Mouse (Mus musculus): Measurements from ENCODE around the gene Atxn7l1. TPM values are rescaled to one million over a fixed set of nuclear protein-coding genes. Genes with fewer than 3 reads are reported as not detected.

Gene Atxn7l1
- polyA plus RNA-seq, 1 experiment from 2014 or later, result 13.6 TPM

- 91% methylated on average over 7 of the region's 7 CpGs for WGBS
These were observed 211.7 kb downstream of the Atxn7l1 start for GRCm38 (mm10) chr12:33359209-33359608.

GRCm38 (mm10) chr12:33359878-33360482, 212.5 kb downstream of the Atxn7l1 start:
- H3K27me3 ChIP-seq (ENCODE audit: insufficient read depth, poor library complexity, severe bottlenecking), result no peaks in the 10 kb centered on the region
- 0 out of 2 replicates have a peak, but pooled peaks cover 6% of the 10 kb centered on the region for H3K4me1 ChIP-seq

More at GRCm38 (mm10) chr12:33359209-33359608, 211.7 kb downstream of the Atxn7l1 start:
- H3K27ac ChIP-seq, result no peak overlapping the region
- 0 out of 2 replicates have a peak, but pooled peaks cover 6% of the 10 kb centered on the region for H3K4me1 ChIP-seq
- no peaks in the 10 kb centered on the region for H3K27me3 ChIP-seq (ENCODE audit: insufficient read depth, poor library complexity, severe bottlenecking)
- no peak overlapping the region for H3K4me3 ChIP-seq
- H3K36me3 ChIP-seq, result peaks cover 8% of the 10 kb centered on the region; the same call in 1 of the 2 replicates
- no peaks in the 10 kb centered on the region for H3K9me3 ChIP-seq
- no peak for DNase-seq (ENCODE audit: low spot score)

GRCm38 (mm10) chr12:33360729-33361128, 213.2 kb downstream of the Atxn7l1 start:
- Histone ChIP-seq H3K36me3 (peaks cover 8% of the 10 kb centered on the region; the same call in 1 of the 2 replicates), H3K27ac (no peak overlapping the region), H3K4me3 (no peak overlapping the region), H3K9me3 (no peaks in the 10 kb centered on the region), H3K4me1 (0 out of 2 replicates have a peak, but pooled peaks cover 6% of the 10 kb centered on the region), H3K27me3 (ENCODE audit: insufficient read depth, poor library complexity, severe bottlenecking) (no peaks in the 10 kb centered on the region)
- no peak for DNase-seq (ENCODE audit: low spot score)
- WGBS, result 77% methylated on average over 6 of the region's 6 CpGs

More at GRCm38 (mm10) chr12:33359878-33360482, 212.5 kb downstream of the Atxn7l1 start:
- Histone ChIP-seq H3K9me3 (no peaks in the 10 kb centered on the region), H3K36me3 (peaks cover 8% of the 10 kb centered on the region; the same call in 1 of the 2 replicates), H3K27ac (no peak overlapping the region), H3K4me3 (no peak overlapping the region)
- no peak for DNase-seq (ENCODE audit: low spot score)
- WGBS, result 79% methylated on average over 5 of the region's 5 CpGs

- Histone ChIP-seq H3K27me3 (ENCODE audit: insufficient read depth, poor library complexity, severe bottlenecking) (no peaks in the 10 kb centered on the region), H3K4me3 (no peak overlapping the region), H3K9me3 (no peaks in the 10 kb centered on the region), H3K4me1 (0 out of 2 replicates have a peak, but pooled peaks cover 6% of the 10 kb centered on the region), H3K27ac (no peak overlapping the region), H3K36me3 (peaks cover 2% of the 10 kb centered on the region; the same call in 1 of the 2 replicates)
- DNase-seq (ENCODE audit: low spot score), result no peak
- 87% methylated on average over 8 of the region's 8 CpGs for WGBS
These were observed 217.0 kb downstream of the Atxn7l1 start for GRCm38 (mm10) chr12:33364511-33364910.

GRCm38 (mm10) chr12:33365133-33365532, 217.6 kb downstream of the Atxn7l1 start:
- whole genome bisulfite sequencing, result 86% methylated on average over 8 of the region's 8 CpGs
- Histone ChIP-seq H3K4me1 (0 out of 2 replicates have a peak, but pooled peaks cover under 1% of the 10 kb centered on the region), H3K27ac (no peak overlapping the region), H3K4me3 (no peak overlapping the region), H3K36me3 (peaks cover 2% of the 10 kb centered on the region; the same call in 1 of the 2 replicates), H3K27me3 (ENCODE audit: insufficient read depth, poor library complexity, severe bottlenecking) (0 out of 2 replicates have a peak, but pooled peaks cover under 1% of the 10 kb centered on the region), H3K9me3 (no peaks in the 10 kb centered on the region)
- DNase-seq (ENCODE audit: low spot score), result no peak

GRCm38 (mm10) chr12:33369555-33369954, 222.1 kb downstream of the Atxn7l1 start:
- Histone ChIP-seq H3K4me3 (no peak overlapping the region), H3K27ac (no peak overlapping the region), H3K36me3 (peaks cover 2% of the 10 kb centered on the region; the same call in 1 of the 2 replicates), H3K9me3 (no peaks in the 10 kb centered on the region), H3K4me1 (no peaks in the 10 kb centered on the region), H3K27me3 (ENCODE audit: insufficient read depth, poor library complexity, severe bottlenecking) (0 out of 2 replicates have a peak, but pooled peaks cover 4% of the 10 kb centered on the region)
- WGBS, result 78% methylated on average over 3 of the region's 3 CpGs
- DNase-seq (ENCODE audit: low spot score), result no peak

- no peak overlapping the region for H3K27ac ChIP-seq
- peak overlapping the region; percentile 47 for H3K4me3 ChIP-seq
- WGBS, result 19% methylated on average over 22 of the region's 22 CpGs
- DNase-seq (ENCODE audit: low spot score), result peak; percentile 94
- H3K27me3 ChIP-seq (ENCODE audit: insufficient read depth, poor library complexity, severe bottlenecking), result no peaks in the 10 kb centered on the region; the same call in 1 of the 2 replicates
- no peaks in the 10 kb centered on the region for H3K9me3 ChIP-seq
- no peaks in the 10 kb centered on the region for H3K36me3 ChIP-seq
- 0 out of 2 replicates have a peak, but pooled peaks cover 2% of the 10 kb centered on the region for H3K4me1 ChIP-seq
These were observed 232.3 kb downstream of the Atxn7l1 start for GRCm38 (mm10) chr12:33379624-33380445.

GRCm38 (mm10) chr12:33388842-33389241, 241.3 kb downstream of the Atxn7l1 start:
- no peak overlapping the region for H3K27ac ChIP-seq
- no peak for DNase-seq (ENCODE audit: low spot score)
- H3K9me3 ChIP-seq, result no peaks in the 10 kb centered on the region
- 13% methylated on average over 5 of the region's 5 CpGs for WGBS
- H3K4me1 ChIP-seq, result no peaks in the 10 kb centered on the region
- no peak overlapping the region for H3K4me3 ChIP-seq
- peaks cover 17% of the 10 kb centered on the region; the same call in 1 of the 2 replicates for H3K27me3 ChIP-seq (ENCODE audit: insufficient read depth, poor library complexity, severe bottlenecking)
- H3K36me3 ChIP-seq, result no peaks in the 10 kb centered on the region

GRCm38 (mm10) chr12:33390844-33391560, 243.5 kb downstream of the Atxn7l1 start:
- H3K27ac ChIP-seq, result no peak overlapping the region
- H3K4me1 ChIP-seq, result peaks cover 9% of the 10 kb centered on the region
- peaks cover 15% of the 10 kb centered on the region; the same call in 1 of the 2 replicates for H3K27me3 ChIP-seq (ENCODE audit: insufficient read depth, poor library complexity, severe bottlenecking)
- WGBS, result 49% methylated on average over 2 of the region's 2 CpGs
- H3K36me3 ChIP-seq, result no peaks in the 10 kb centered on the region
- peak; percentile 57 for DNase-seq (ENCODE audit: low spot score)
- H3K4me3 ChIP-seq, result no peak overlapping the region
- H3K9me3 ChIP-seq, result no peaks in the 10 kb centered on the region

GRCm38 (mm10) chr12:33394804-33395623, 247.5 kb downstream of the Atxn7l1 start, which contains the start of gene Efcab10:
TSS of gene Efcab10 (plus strand) at chr12:33394854.
- no peaks in the 10 kb centered on the region for H3K27me3 ChIP-seq (ENCODE audit: insufficient read depth, poor library complexity, severe bottlenecking)
- H3K4me1 ChIP-seq, result peaks cover 9% of the 10 kb centered on the region
- H3K9me3 ChIP-seq, result no peaks in the 10 kb centered on the region
- WGBS, result 12% methylated on average over 24 of the region's 24 CpGs
- DNase-seq (ENCODE audit: low spot score), result no peak
- H3K4me3 ChIP-seq, result peak within 1 kb of the TSS; percentile 53
- no peak within 1 kb of the TSS for H3K27ac ChIP-seq
- H3K36me3 ChIP-seq, result no peaks in the 10 kb centered on the region

GRCm38 (mm10) chr12:33403265-33403693, 255.8 kb downstream of the Atxn7l1 start:
- H3K27me3 ChIP-seq (ENCODE audit: insufficient read depth, poor library complexity, severe bottlenecking), result no peaks in the 10 kb centered on the region
- H3K27ac ChIP-seq, result no peak overlapping the region
- no peak for DNase-seq (ENCODE audit: low spot score)
- 55% methylated on average over 7 of the region's 7 CpGs for WGBS
- no peaks in the 10 kb centered on the region for H3K4me1 ChIP-seq
- no peaks in the 10 kb centered on the region for H3K36me3 ChIP-seq
- H3K4me3 ChIP-seq, result no peak overlapping the region
- H3K9me3 ChIP-seq, result no peaks in the 10 kb centered on the region

- H3K27ac ChIP-seq, result no peak overlapping the region
- no peaks in the 10 kb centered on the region for H3K9me3 ChIP-seq
- no peak overlapping the region for H3K4me3 ChIP-seq
- WGBS, result 56% methylated on average over 5 of the region's 5 CpGs
- H3K4me1 ChIP-seq, result no peaks in the 10 kb centered on the region
- H3K27me3 ChIP-seq (ENCODE audit: insufficient read depth, poor library complexity, severe bottlenecking), result no peaks in the 10 kb centered on the region
- no peak for DNase-seq (ENCODE audit: low spot score)
- H3K36me3 ChIP-seq, result no peaks in the 10 kb centered on the region
These were observed 257.5 kb downstream of the Atxn7l1 start for GRCm38 (mm10) chr12:33404996-33405395.
